Mouse (Mus musculus) intestine, embryonic 16.5 days (tissue): ENCODE measurements around the gene Arhgap8. TPM values are rescaled to one million over a fixed set of nuclear protein-coding genes. Genes with fewer than 3 reads are reported as not detected.

ENCODE experiments used
- ATAC-seq: fragments of 200-750 bp; cut with Nextera tagmentation; 2 replicates; pipeline ENCODE4 v1.8.0; 2017; ENCODE audit warnings: moderate TSS enrichment, moderate library complexity
- H3K27ac ChIP-seq: fragments of 300-500 bp; sonication (generic); 2 replicates; pipeline ENCODE4 v1.5.1; 2014; ENCODE audit warnings: mild to moderate bottlenecking, low read length
- H3K27me3 ChIP-seq: fragments of 300-500 bp; sonication (generic); replicated peaks from 2 replicates; pipeline ENCODE4 v1.6.1; 2014; ENCODE audit warnings: low read length, control low read depth, mixed read lengths; ENCODE audit not compliant: control insufficient read depth, insufficient read depth
- H3K36me3 ChIP-seq: fragments of 300-500 bp; sonication (generic); 2 replicates; pipeline ENCODE4 v1.6.1; 2014; ENCODE audit warnings: low read length, control low read depth; ENCODE audit not compliant: control insufficient read depth, insufficient read depth
- H3K4me1 ChIP-seq: fragments of 300-500 bp; sonication (generic); 2 replicates; pipeline ENCODE4 v1.6.1; 2014; ENCODE audit warnings: low read length, control low read depth, mixed read lengths; ENCODE audit not compliant: control insufficient read depth, insufficient read depth
- H3K4me2 ChIP-seq: fragments of 300-500 bp; sonication (generic); 2 replicates; pipeline ENCODE4 v1.6.1; 2014; ENCODE audit warnings: low read depth, low read length, control low read depth
- H3K4me3 ChIP-seq: fragments of 300-500 bp; sonication (generic); 2 replicates; pipeline ENCODE4 v1.5.1; 2014; ENCODE audit warnings: mild to moderate bottlenecking, low read length
- H3K9ac ChIP-seq: fragments of 300-500 bp; sonication (generic); 2 replicates; pipeline ENCODE4 v1.6.1; 2014; ENCODE audit warnings: low read depth, low read length
- H3K9me3 ChIP-seq: fragments of 300-500 bp; sonication (generic); 2 replicates; pipeline ENCODE4 v1.6.1; 2016; ENCODE audit warnings: low read length, control low read depth; ENCODE audit not compliant: control insufficient read depth
- WGBS: fragments of 180-500 bp; shearing (Covaris S2); extraction: QIAGEN DNeasy Blood & Tissue Kit; methylation state at CpG from one replicate; pipeline ENCODE4 v1.1.7; 2014; 5-methylcytosine and 5-hydroxymethylcytosine counted together
- polyA plus RNA-seq: library from polyadenylated mRNA; unstranded; fragments of >200 nt; fragmentation: Nextera tagmentation; extraction: Ambion mirVana; gene quantifications from 2 replicates; pipeline ENCODE4 v1.2.1, GENCODE M21; 2015

Gene Arhgap8
- 14.3 and 16.3 TPM in 2 replicates for polyA plus RNA-seq

- Histone ChIP-seq H3K9ac (peak within 1 kb of the TSS; percentile 68), H3K27ac (0 out of 2 replicates have a peak within 1 kb of the TSS, but pooled peaks have one; percentile 17)
- ATAC-seq: peak; percentile 79
Observed at GRCm38 (mm10) chr15:84719791-84720190, at the start of gene Arhgap8. Arhgap8 (plus strand) TSS chr15:84720052.

GRCm38 (mm10) chr15:84670657-84671055, 49.2 kb upstream of the Arhgap8 start:
- no peak overlapping the region for H3K9ac ChIP-seq
- no peak overlapping the region for H3K4me3 ChIP-seq
- H3K9me3 ChIP-seq: no peaks in the 10 kb centered on the region
- H3K27me3 ChIP-seq: no peaks in the 10 kb centered on the region
- H3K4me1 ChIP-seq: peaks cover 19% of the 10 kb centered on the region
- no peaks in the 10 kb centered on the region for H3K36me3 ChIP-seq
- 82% methylated on average over 4 of the region's 4 CpGs for WGBS
- H3K27ac ChIP-seq: no peak overlapping the region
- ATAC-seq: no peak
- H3K4me2 ChIP-seq: no peak overlapping the region

More at GRCm38 (mm10) chr15:84719791-84720190, at the start of gene Arhgap8:
- Histone ChIP-seq H3K9me3 (no peaks in the 10 kb centered on the region), H3K4me3 (peak within 1 kb of the TSS; percentile 55), H3K27me3 (no peaks in the 10 kb centered on the region), H3K36me3 (no peaks in the 10 kb centered on the region), H3K4me1 (peaks cover 12% of the 10 kb centered on the region; the same call in 1 of the 2 replicates), H3K4me2 (peak within 1 kb of the TSS; percentile 92)
- WGBS: 4% methylated on average over 24 of the region's 24 CpGs

GRCm38 (mm10) chr15:84671401-84672307, 48.2 kb upstream of the Arhgap8 start:
- WGBS: 47% methylated on average over 9 of the region's 9 CpGs
- peak overlapping the region; percentile 64 for H3K27ac ChIP-seq
- H3K9ac ChIP-seq: no peak overlapping the region

GRCm38 (mm10) chr15:84672308-84672615, 47.6 kb upstream of the Arhgap8 start:
- Histone ChIP-seq H3K9ac (peak overlapping the region; percentile 11; the same call in 1 of the 2 replicates), H3K4me2 (peak overlapping the region; percentile 28; the same call in 1 of the 2 replicates), H3K4me3 (0 out of 2 replicates have a peak overlapping the region, but pooled peaks have one; percentile 5), H3K27ac (peak overlapping the region; percentile 64), H3K27me3 (no peaks in the 10 kb centered on the region), H3K36me3 (no peaks in the 10 kb centered on the region), H3K4me1 (peaks cover 27% of the 10 kb centered on the region), H3K9me3 (no peaks in the 10 kb centered on the region)
- ATAC-seq: peak; percentile 35
- WGBS: 60% methylated on average over 4 of the region's 4 CpGs

More at GRCm38 (mm10) chr15:84671401-84672307, 48.2 kb upstream of the Arhgap8 start:
- H3K9me3 ChIP-seq: no peaks in the 10 kb centered on the region
- no peak overlapping the region for H3K4me3 ChIP-seq
- H3K4me2 ChIP-seq: peak overlapping the region; percentile 28; the same call in 1 of the 2 replicates
- H3K4me1 ChIP-seq: peaks cover 27% of the 10 kb centered on the region
- H3K27me3 ChIP-seq: no peaks in the 10 kb centered on the region
- ATAC-seq: no peak
- H3K36me3 ChIP-seq: no peaks in the 10 kb centered on the region

DNA sequence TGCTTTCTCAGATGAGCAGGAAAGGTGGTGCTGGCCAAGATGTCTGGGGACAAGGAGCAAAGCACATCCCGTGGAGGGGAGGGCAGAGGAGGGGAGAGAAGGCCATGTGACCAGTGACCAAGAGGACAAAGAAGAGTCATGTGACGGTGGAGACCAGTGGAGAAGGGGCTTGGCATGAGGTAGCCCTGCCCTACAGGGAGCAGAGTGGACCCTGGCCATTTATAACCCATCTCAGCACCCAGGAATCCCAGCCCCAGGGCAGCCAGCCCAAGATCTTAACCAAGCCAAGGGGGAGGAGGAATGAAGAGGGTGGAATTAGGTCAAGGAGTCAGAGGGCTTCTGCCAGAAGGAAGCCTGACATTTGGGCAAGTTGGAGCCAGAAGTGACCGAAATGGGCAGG, 47.2 kb upstream of the Arhgap8 start:
- ATAC-seq: peak; percentile 4; the same call in 1 of the 2 replicates
- Histone ChIP-seq H3K4me2 (peak overlapping the region; percentile 15; the same call in 1 of the 2 replicates), H3K27ac (peak overlapping the region; percentile 64), H3K27me3 (no peaks in the 10 kb centered on the region), H3K9ac (peak overlapping the region; percentile 11), H3K36me3 (no peaks in the 10 kb centered on the region), H3K4me3 (peak overlapping the region; percentile 5; the same call in 1 of the 2 replicates), H3K9me3 (no peaks in the 10 kb centered on the region), H3K4me1 (peaks cover 29% of the 10 kb centered on the region)
- 52% methylated on average over 3 of the region's 3 CpGs for WGBS

- peak overlapping the region; percentile 61 for H3K9ac ChIP-seq
- H3K27me3 ChIP-seq: no peaks in the 10 kb centered on the region
- H3K4me3 ChIP-seq: peak overlapping the region; percentile 35
- peak overlapping the region; percentile 98 for H3K27ac ChIP-seq
- WGBS: 67% methylated on average over 11 of the region's 11 CpGs
- H3K9me3 ChIP-seq: no peaks in the 10 kb centered on the region
- H3K4me1 ChIP-seq: peaks cover 34% of the 10 kb centered on the region
- ATAC-seq: no peak
- peak overlapping the region; percentile 44 for H3K4me2 ChIP-seq
- no peaks in the 10 kb centered on the region for H3K36me3 ChIP-seq
Observed at GRCm38 (mm10) chr15:84674329-84675067, 45.4 kb upstream of the Arhgap8 start.

DNA sequence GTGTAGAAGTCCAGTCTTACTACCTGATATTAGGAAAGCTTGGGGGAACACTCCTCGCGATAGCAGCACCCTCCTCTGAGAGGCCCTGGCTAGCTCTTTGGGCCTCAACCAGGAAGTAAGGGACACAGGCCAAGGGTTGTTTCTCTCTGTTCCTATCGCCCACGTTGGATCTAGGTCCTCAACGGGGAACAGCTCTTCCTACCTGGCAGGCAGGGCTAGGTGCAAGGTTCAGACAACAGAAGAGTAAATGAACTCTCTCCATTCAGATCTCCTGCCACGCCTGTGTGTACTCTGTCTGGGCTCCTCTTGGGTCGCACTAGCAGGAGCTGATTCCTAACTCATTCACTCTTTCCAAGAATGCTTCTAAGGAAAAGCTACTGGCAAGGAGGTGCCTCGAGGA, 44.5 kb upstream of the Arhgap8 start:
- Histone ChIP-seq H3K4me3 (no peak overlapping the region), H3K27ac (peak overlapping the region; percentile 98), H3K9me3 (no peaks in the 10 kb centered on the region), H3K36me3 (no peaks in the 10 kb centered on the region), H3K9ac (peak overlapping the region; percentile 61), H3K4me2 (peak overlapping the region; percentile 21; the same call in 1 of the 2 replicates), H3K4me1 (peaks cover 39% of the 10 kb centered on the region), H3K27me3 (no peaks in the 10 kb centered on the region)
- 49% methylated on average over 8 of the region's 8 CpGs for WGBS
- ATAC-seq: peak; percentile 92

- no peaks in the 10 kb centered on the region for H3K27me3 ChIP-seq
- peaks cover 43% of the 10 kb centered on the region for H3K4me1 ChIP-seq
- no peaks in the 10 kb centered on the region for H3K9me3 ChIP-seq
- H3K27ac ChIP-seq: peak overlapping the region; percentile 64
- no peak overlapping the region for H3K4me3 ChIP-seq
- no peaks in the 10 kb centered on the region for H3K36me3 ChIP-seq
- ATAC-seq: no peak
- H3K4me2 ChIP-seq: no peak overlapping the region
- H3K9ac ChIP-seq: peak overlapping the region; percentile 53
- WGBS: 58% methylated on average over 11 of the region's 11 CpGs
Observed at GRCm38 (mm10) chr15:84677943-84678342, 41.9 kb upstream of the Arhgap8 start.

DNA sequence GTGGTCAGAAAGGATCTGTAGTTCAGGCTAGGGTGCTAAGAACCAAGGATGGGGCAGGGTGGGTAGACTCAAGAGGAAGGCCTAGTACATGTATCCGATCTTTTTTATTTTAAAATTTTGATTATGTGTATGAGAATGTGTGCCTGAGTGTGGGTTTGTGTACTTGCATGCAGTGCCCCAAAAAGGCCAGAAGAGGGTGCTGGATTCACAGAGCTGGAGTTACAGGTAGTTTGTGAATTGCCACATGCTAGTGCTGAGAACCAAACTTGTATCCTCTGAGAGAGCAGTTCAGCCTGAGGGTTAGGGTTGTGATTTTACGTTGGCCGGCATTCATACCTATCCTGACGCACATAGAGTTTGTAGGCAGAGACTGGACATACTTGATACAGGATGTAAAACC, 40.8 kb upstream of the Arhgap8 start:
- no peaks in the 10 kb centered on the region for H3K9me3 ChIP-seq
- H3K27ac ChIP-seq: no peak overlapping the region
- H3K4me2 ChIP-seq: no peak overlapping the region
- H3K4me3 ChIP-seq: no peak overlapping the region
- H3K9ac ChIP-seq: no peak overlapping the region
- 93% methylated on average over 4 of the region's 4 CpGs for WGBS
- H3K27me3 ChIP-seq: no peaks in the 10 kb centered on the region
- no peak for ATAC-seq
- H3K4me1 ChIP-seq: peaks cover 52% of the 10 kb centered on the region
- H3K36me3 ChIP-seq: 0 out of 2 replicates have a peak, but pooled peaks cover 2% of the 10 kb centered on the region
